ENCODE assay signal across 12 mouse cellular contexts in the genomic region with DNA sequence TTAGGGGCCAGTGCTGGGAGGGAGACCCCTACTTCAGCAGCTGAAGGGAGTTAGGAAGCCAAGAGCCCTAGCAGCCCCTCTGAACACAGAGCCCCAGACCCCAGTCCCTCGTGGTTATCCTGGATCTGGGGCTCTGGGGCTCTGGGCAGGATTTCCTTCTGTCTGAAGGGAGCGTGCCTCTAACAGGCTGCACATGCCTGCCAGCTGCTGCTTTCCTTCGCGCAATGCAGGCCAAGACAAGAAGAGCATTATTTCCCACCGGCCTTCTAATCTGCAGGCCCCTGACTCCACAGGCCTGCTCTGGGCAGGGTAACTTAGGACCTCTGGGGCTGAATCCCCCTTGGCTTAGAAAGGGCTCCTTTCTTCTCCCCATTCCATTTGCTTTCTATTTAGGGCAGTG.
DNase-seq lines count a peak whose midpoint lies in the region; ATAC-seq and TF ChIP-seq lines count a peak whose summit lies in the region.
"Had no signal": no experiment of that assay in that cellular context is flagged by ENCODE, and none has a peak within 500 bp of the region (broad histone marks: within the 10 kb centered on the region; RNA-seq: fewer than 3 reads in every experiment).

No protein-coding gene starts in this region.

- H3K27ac ChIP-seq in intestine, embryonic 14.5 days (ENCODE audit: low read depth): peak overlapping the region; percentile 34; the same call in 1 of the 2 replicates
- no peak overlapping the region for H3K27ac ChIP-seq in intestine, postnatal 0 days (ENCODE audit: low read depth, low read length)
- peak overlapping the region; percentile 90 for H3K27ac ChIP-seq in embryonic facial prominence, embryonic 12.5 days
- no peak overlapping the region for H3K27ac ChIP-seq in hindbrain, embryonic 14.5 days
- no peak overlapping the region for H3K27ac ChIP-seq in neural tube, embryonic 12.5 days
- H3K27ac ChIP-seq: kidney, postnatal 0 days; liver, embryonic 15.5 days had no signal

- H3K27me3 ChIP-seq in intestine, embryonic 14.5 days (replicated peaks; ENCODE audit: control insufficient read depth, insufficient read depth, low read length): no peaks in the 10 kb centered on the region; the same call in 1 of the 2 replicates
- H3K27me3 ChIP-seq in intestine, postnatal 0 days (replicated peaks; ENCODE audit: control insufficient read depth, insufficient read depth, low read length): no peaks in the 10 kb centered on the region
- H3K27me3 ChIP-seq in embryonic facial prominence, embryonic 12.5 days: peaks cover 9% of the 10 kb centered on the region
- H3K27me3 ChIP-seq in hindbrain, embryonic 14.5 days (ENCODE audit: control insufficient read depth, insufficient read depth, low read length): no peaks in the 10 kb centered on the region; the same call in 1 of the 2 replicates
- H3K27me3 ChIP-seq in neural tube, embryonic 12.5 days (replicated peaks): no peaks in the 10 kb centered on the region; the same call in 1 of the 2 replicates

- no peak for DNase-seq in intestine, embryonic 14.5 days (ENCODE audit: low spot score)
- DNase-seq in hindbrain, embryonic 14.5 days (ENCODE audit: low spot score): no peak
- DNase-seq in frontal cortex, postnatal 36 days (ENCODE audit: low spot score in 2 of 2): no peak
- DNase-seq in spleen, adult 18-20 months: no peak
- DNase-seq: layer of hippocampus, postnatal 36 days; right cerebral cortex, postnatal 25 days; thymus, adult 2 months had no signal

- H3K9ac ChIP-seq in intestine, embryonic 14.5 days (ENCODE audit: low read length): no peak overlapping the region
- no peak overlapping the region for H3K9ac ChIP-seq in intestine, postnatal 0 days (ENCODE audit: low read depth, low read length)
- no peak overlapping the region; the same call in 1 of the 2 replicates for H3K9ac ChIP-seq in embryonic facial prominence, embryonic 12.5 days
- 0 out of 2 replicates have a peak overlapping the region, but pooled peaks have one; percentile 6 for H3K9ac ChIP-seq in hindbrain, embryonic 14.5 days
- H3K9ac ChIP-seq in neural tube, embryonic 12.5 days: peak overlapping the region; percentile 26; the same call in 1 of the 2 replicates
- H3K9ac ChIP-seq: liver, embryonic 15.5 days had no signal

- peaks cover 10% of the 10 kb centered on the region for H3K4me1 ChIP-seq in intestine, embryonic 14.5 days (replicated peaks; ENCODE audit: control insufficient read depth, insufficient read depth, low read length)
- H3K4me1 ChIP-seq in intestine, postnatal 0 days (replicated peaks; ENCODE audit: control insufficient read depth, insufficient read depth, low read length): no peaks in the 10 kb centered on the region
- H3K4me1 ChIP-seq in embryonic facial prominence, embryonic 12.5 days: peaks cover 64% of the 10 kb centered on the region
- H3K4me1 ChIP-seq in hindbrain, embryonic 14.5 days (replicated peaks; ENCODE audit: control insufficient read depth, insufficient read depth, low read length): peaks cover 14% of the 10 kb centered on the region; the same call in 1 of the 2 replicates
- H3K4me1 ChIP-seq in neural tube, embryonic 12.5 days: peaks cover 15% of the 10 kb centered on the region
- H3K4me1 ChIP-seq: liver, embryonic 15.5 days had no signal

- no peak overlapping the region for H3K4me3 ChIP-seq in intestine, embryonic 14.5 days (ENCODE audit: low read depth, low read length)
- H3K4me3 ChIP-seq in intestine, postnatal 0 days (ENCODE audit: low read depth, low read length): no peak overlapping the region
- no peak overlapping the region for H3K4me3 ChIP-seq in embryonic facial prominence, embryonic 12.5 days
- no peak overlapping the region for H3K4me3 ChIP-seq in hindbrain, embryonic 14.5 days (replicated peaks; ENCODE audit: low read length)
- no peak overlapping the region for H3K4me3 ChIP-seq in neural tube, embryonic 12.5 days
- H3K4me3 ChIP-seq: liver, embryonic 15.5 days had no signal

- ATAC-seq in intestine, embryonic 14.5 days (replicated peaks; ENCODE audit: low FRiP score, low TSS enrichment, low read depth): peak; percentile 45; the same call in 1 of the 2 replicates
- ATAC-seq in intestine, postnatal 0 days: no peak
- peak; percentile 25; the same call in 1 of the 2 replicates for ATAC-seq in embryonic facial prominence, embryonic 12.5 days (ENCODE audit: insufficient number of reproducible peaks, insufficient read depth, low FRiP score, low TSS enrichment)
- ATAC-seq in hindbrain, embryonic 14.5 days (ENCODE audit: low FRiP score): no peak
- ATAC-seq in neural tube, embryonic 12.5 days (ENCODE audit: low FRiP score, low read depth): no peak

- H3K36me3 ChIP-seq in intestine, embryonic 14.5 days (ENCODE audit: control insufficient read depth, insufficient read depth, low read length): no peaks in the 10 kb centered on the region
- no peaks in the 10 kb centered on the region for H3K36me3 ChIP-seq in intestine, postnatal 0 days (ENCODE audit: control insufficient read depth, insufficient read depth)
- H3K36me3 ChIP-seq in embryonic facial prominence, embryonic 12.5 days: no peaks in the 10 kb centered on the region
- H3K36me3 ChIP-seq in hindbrain, embryonic 14.5 days (replicated peaks; ENCODE audit: control insufficient read depth, insufficient read depth): no peaks in the 10 kb centered on the region
- H3K36me3 ChIP-seq in neural tube, embryonic 12.5 days: no peaks in the 10 kb centered on the region
- H3K36me3 ChIP-seq: liver, embryonic 15.5 days had no signal

- 14% methylated on average over 5 of the region's 5 CpGs for WGBS in intestine, embryonic 14.5 days
- 49% methylated on average over 5 of the region's 5 CpGs for whole genome bisulfite sequencing in intestine, postnatal 0 days
- WGBS in embryonic facial prominence, embryonic 12.5 days: 5% methylated on average over 5 of the region's 5 CpGs
- 36% methylated on average over 5 of the region's 5 CpGs for WGBS in hindbrain, embryonic 14.5 days
- WGBS in neural tube, embryonic 12.5 days: 62% methylated on average over 5 of the region's 5 CpGs

- no peak overlapping the region for H3K4me2 ChIP-seq in intestine, embryonic 14.5 days (ENCODE audit: low read length)
- H3K4me2 ChIP-seq in intestine, postnatal 0 days (replicated peaks; ENCODE audit: low read depth): no peak overlapping the region
- no peak overlapping the region for H3K4me2 ChIP-seq in embryonic facial prominence, embryonic 12.5 days (replicated peaks)
- no peak overlapping the region for H3K4me2 ChIP-seq in hindbrain, embryonic 14.5 days (replicated peaks)
- no peak overlapping the region for H3K4me2 ChIP-seq in neural tube, embryonic 12.5 days (replicated peaks)
- H3K4me2 ChIP-seq: liver, embryonic 15.5 days had no signal

- no peak for TF ChIP-seq CTCF in intestine, postnatal 0 days (IDR thresholded peaks at IDR 0.05; ENCODE audit: low read depth)

- H3K9me3 ChIP-seq in intestine, embryonic 14.5 days (ENCODE audit: control insufficient read depth, low read length): no peaks in the 10 kb centered on the region
- H3K9me3 ChIP-seq in intestine, postnatal 0 days (ENCODE audit: control insufficient read depth): no peaks in the 10 kb centered on the region
- no peaks in the 10 kb centered on the region for H3K9me3 ChIP-seq in embryonic facial prominence, embryonic 12.5 days
- H3K9me3 ChIP-seq in hindbrain, embryonic 14.5 days (ENCODE audit: control insufficient read depth, low read length): no peaks in the 10 kb centered on the region
- no peaks in the 10 kb centered on the region for H3K9me3 ChIP-seq in neural tube, embryonic 12.5 days
- H3K9me3 ChIP-seq: liver, embryonic 15.5 days had no signal

Comparison
In these comparisons a context has a peak if more than half of its experiments do, and no peak if none do; other contexts are left out.
1. ATAC-seq: peak in intestine, embryonic 14.5 days (single experiment) and embryonic facial prominence, embryonic 12.5 days (single experiment); none in intestine, postnatal 0 days (single experiment), hindbrain, embryonic 14.5 days (single experiment) and neural tube, embryonic 12.5 days (single experiment).
2. H3K27ac ChIP-seq: peak in intestine, embryonic 14.5 days (single experiment) and embryonic facial prominence, embryonic 12.5 days (single experiment); none in intestine, postnatal 0 days (single experiment), hindbrain, embryonic 14.5 days (single experiment) and neural tube, embryonic 12.5 days (single experiment).
3. H3K9ac ChIP-seq: peak in hindbrain, embryonic 14.5 days (single experiment) and neural tube, embryonic 12.5 days (single experiment); none in intestine, embryonic 14.5 days (single experiment), intestine, postnatal 0 days (single experiment) and embryonic facial prominence, embryonic 12.5 days (single experiment).